Mouse (Mus musculus) telencephalon, adult 2 months (tissue): ENCODE measurements around the gene Gm37240.

ENCODE experiments used
- DNase-seq: peaks from one replicate; pipeline ENCODE4 v3.0.0-alpha.2; 2011; ENCODE audit warnings: low read depth, low spot score

Gm37240 gene

DNA sequence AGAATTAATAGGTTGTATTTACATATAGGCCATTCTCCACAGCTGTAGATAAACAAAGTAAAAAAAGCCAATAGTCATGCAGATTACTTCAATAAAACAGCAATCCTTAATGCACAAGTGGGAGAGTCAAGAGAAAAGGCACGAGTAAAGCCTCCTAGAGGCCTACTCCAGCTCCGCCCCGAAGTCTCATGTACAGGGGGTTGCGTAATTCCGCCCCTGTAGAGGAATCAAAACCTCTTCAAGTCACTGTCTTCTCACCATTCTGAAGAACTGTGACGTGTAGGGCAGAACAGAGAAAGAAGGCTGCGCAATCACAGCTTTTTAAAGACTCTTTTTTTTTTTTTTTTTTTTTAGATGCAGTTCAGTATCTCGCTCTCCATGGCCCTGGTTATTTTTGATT is 393.5 kb downstream of the Gm37240 start:
- no peak for DNase-seq

DNA sequence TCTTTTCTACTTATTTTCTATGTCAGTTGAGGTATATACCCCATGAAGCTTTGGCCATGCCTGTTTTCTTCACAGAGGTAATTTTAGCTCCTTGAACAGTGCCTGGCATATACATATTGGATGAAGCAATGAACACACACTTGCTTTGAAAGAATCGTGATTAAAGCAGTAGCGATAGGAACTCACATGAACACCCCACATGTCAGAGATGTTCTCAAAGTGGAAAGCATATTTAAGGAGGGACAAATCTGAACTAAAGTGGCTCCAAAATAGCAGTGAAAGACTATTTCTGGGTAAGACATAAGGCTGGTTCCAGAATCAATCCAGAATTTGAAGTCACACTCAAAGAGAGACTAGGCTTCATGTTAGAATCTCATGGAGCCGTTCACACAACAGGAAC is 397.1 kb downstream of the Gm37240 start:
- DNase-seq, result peak; percentile 93

DNA sequence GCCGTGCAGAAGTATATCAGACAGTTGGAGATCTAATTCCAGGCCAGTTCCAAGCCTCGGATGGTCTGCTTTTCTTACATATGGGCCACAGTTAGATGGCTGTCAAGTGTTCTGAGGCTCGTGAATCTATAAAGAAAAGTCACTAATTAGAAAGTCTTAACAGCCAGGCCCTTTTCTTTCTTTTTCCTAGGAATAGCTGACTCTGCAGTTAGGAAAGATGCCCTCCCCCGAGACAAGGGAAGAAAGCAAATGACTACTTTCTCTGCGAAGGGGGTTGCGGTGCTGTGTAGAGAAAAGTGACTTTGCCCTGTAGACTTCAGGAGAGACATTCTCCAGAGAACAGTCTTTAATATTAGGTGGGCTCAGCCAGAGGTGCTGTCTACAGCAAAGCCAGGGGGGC is 399.9 kb downstream of the Gm37240 start:
- DNase-seq, result no peak

DNA sequence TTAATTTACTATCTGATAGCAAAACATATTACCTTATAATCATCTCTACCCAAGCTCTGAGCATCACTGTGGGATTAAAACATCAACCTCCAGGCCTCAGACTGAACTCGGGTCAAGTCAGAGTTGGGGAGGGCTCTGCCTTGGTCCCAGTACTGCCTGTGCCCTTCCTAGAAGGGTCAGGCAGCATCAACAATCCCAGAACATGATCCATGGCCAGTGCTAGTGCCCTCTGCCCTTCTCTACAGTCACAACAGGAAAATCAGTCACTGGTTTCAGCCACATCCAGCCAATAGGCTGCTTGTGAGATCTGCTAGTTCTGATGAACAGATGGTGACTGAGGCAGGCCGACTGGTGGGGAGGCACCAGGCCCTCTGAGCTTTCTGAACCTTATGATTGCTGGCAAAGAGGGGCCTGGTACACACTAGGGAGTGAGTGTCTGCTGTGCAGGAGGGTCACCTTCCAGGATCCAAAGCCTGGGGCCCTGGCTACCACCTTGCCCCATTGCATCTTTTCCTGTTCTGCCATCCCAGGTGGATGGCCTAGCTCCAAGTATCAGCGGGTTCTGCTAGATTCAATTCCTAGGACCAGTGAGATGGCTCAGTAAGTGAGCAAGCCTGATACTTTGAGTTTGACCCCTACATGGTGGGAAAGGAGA is 401.7 kb downstream of the Gm37240 start:
- DNase-seq, result no peak

DNA sequence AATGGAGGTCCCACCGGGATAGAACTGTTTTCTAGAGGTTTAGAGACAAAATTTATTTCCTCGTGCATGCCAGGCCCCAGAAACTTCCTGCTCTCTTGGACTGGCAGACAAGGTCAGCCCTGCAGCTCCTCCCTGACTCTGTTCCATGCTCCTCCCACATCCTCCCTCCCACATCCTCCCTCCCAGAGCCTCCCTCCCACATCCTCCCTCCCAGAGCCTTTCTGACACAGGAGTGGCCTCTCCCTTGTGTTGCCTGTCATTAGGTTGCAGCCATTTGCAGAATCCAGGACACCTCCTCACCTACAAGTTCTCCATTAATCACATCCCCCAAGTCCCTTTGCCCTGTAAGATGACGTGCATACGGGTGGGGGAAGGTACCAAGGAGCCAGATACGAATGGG is 404.7 kb downstream of the Gm37240 start:
- DNase-seq, result no peak

DNA sequence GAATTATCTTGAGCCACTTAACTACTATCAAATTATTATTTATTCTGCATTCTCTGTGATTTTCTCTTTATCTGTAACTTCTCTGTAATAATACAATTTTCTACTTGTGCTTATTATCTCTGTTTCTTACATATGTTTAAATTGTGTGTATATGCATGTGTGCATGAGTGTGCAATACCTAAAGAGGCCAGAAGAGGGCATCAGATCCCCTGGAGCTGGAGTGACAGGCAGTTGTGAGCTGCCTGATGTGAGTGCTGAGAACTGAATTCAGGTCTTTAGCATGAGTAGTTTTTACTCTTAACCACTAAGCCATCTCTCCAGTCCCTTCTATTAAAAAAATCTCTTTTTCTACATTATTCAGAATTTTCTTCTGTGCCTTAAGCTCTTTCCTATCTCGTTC is 406.7 kb downstream of the Gm37240 start:
- DNase-seq, result no peak

DNA sequence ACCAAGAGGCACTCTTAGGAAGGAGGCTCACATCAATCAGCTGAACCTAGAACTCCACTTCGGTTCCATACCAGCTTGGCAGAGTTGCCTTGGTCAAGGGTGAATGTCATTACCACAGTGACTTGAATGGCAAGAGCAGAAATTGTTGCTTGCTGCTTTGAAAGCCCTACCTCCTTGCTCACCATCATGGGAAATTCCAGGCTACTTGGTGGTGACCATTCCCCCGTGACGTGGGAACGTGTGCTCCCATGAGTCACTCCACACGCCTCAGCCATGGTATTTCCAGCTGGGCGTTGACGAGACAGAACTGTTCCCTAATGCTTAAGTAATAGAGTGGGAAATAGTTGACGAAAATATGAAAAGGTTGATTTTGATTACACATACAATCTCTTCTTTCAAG is 408.6 kb downstream of the Gm37240 start:
- no peak for DNase-seq

DNA sequence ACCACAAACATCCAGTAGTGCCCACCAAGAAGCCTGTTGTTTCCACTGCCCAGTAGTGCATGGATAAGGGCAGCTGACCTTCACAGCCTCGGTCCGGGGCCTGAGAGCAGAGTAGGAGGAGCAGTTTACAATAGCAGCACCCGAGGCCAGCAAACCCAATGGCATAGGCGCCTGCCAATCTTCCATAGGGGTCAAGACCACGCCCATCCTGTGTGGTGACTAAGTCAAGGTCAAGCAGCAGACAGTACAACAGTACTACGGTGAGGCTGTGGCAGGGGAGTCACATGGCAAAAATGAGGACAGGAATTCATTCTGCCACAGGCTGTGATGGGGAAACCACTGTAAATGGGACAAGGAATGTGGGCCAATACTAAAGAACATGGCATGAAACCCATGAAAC is 417.6 kb downstream of the Gm37240 start:
- no peak for DNase-seq

DNA sequence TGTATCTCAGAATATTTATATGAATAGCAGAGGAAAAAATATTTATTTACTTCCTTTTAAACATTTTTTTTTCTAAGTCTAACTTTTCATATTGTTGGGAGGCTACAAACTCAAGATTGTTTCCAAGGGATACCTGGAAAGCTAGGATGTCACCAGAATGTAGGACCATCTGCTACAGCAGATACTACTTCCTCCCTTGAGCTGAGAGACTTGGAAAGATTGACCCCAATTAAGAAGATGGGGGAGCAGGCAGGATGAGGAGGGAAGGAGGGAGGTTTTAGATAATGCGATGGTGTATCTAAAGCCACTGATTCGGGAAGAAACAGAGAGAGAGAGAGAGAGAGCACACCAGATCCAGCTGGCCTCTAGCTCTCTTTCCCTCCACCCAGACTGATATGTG is 418.3 kb downstream of the Gm37240 start:
- DNase-seq, result no peak

DNA sequence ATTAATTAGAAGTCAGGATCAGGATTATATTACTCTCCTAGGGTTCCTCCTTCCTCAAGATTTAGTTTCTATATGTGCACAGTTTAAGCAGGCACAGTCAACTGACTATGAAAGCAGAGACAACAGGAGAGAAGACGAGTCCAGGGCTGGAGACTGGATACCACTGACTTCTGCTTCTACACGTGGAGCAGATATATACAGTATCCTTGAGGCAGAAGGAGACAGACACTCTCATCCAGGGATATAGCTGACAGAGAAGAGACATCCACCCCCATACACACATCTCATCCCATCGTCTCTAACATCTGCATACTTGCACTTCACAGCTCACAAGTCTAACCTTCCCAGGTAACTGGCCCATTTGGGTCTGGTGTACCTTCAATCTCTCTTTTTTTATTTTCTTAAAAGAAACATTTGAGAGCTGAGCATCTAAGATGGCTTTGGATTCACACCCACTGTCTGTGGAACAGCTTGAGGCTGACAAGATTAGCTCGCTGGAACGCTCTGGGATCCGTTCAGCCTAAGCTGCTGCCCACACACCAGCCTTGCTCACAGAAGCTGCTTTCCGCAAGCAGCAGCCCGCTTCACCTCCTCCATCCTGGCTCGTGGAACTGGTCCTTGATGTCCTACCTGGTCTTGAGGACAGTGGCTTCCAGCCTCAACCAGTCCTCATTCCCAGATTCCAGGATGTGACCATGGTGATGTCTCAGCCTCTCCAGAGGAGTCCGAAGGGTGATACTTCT is 421.9 kb downstream of the Gm37240 start:
- peak; percentile 98 for DNase-seq

DNA sequence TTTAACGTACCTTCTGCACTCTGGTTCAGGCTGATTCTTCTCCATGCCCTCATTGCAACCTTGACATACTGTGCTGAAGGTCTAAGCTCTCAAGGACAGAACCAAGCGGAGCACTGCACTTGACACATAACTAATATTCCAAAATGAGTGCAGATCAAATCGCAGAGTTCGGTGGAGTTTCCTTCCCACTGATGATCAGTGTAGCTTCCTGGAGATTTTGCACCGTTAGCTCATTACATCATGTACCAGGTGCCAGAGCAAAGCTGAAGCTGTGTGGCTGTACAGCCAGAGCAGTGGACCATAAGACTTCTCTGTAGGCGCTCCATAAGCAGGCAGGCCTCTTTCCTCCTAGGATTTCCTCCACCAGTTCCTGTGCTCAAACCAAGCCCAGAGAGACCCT is 427.3 kb downstream of the Gm37240 start:
- no peak for DNase-seq

DNA sequence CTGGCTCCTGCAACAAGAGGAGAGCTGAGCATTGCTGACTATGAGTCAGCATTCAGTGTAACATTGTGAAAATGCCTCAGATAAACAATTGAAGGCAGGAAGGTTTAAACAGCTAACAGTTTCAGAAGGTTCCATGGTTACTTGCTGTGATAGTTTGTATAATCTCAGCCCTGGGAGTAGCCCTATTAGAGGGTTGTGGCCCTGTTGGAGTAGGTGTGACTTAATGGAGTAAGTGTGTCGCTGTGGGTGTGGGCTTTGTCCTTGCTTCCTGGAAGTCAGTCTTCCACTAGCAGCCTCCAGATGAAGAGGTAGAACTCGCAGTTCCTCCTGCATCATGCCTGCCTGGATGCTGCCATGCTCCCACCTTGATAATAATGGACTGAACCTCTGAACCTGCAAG is 430.3 kb downstream of the Gm37240 start:
- DNase-seq, result no peak

DNA sequence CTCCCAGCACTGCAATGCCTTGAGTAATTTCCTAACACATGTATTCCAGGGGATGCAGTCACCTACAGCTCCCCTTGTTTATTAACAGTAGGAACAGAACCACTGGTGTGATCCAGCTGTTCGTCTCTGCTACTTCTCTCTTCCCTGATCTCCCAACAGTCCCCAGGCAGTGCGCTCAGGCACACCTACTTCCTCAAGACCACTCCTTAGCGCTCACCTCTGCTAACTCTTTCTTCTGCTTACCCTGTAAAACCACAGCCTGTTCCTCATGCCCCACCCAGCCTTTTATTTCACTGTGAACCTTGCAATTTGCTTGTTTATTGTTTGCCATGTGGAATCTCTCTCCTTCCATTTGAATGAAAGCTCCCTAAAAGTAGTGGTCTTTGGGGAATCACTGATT is 431.9 kb downstream of the Gm37240 start:
- no peak for DNase-seq

DNA sequence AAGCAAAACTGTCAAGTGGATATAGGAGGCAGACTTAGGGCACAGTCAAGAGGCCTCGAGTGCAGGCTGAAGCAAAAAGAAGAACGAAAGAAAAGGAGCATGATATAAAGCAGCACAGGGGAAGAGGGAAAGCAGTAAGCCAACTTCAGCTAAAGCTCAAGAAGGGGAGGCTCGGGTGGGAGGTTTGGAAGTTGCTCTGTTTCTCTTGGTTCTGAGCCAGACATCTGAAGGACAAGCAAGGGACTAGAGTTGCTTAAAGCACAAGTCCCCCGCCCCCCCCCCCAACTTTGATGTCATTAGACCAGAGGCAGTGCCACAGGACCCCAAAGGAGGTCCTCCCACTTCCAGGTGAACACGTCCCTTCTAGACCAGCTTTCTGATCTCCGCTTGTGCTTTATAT is 433.3 kb downstream of the Gm37240 start:
- no peak for DNase-seq

DNA sequence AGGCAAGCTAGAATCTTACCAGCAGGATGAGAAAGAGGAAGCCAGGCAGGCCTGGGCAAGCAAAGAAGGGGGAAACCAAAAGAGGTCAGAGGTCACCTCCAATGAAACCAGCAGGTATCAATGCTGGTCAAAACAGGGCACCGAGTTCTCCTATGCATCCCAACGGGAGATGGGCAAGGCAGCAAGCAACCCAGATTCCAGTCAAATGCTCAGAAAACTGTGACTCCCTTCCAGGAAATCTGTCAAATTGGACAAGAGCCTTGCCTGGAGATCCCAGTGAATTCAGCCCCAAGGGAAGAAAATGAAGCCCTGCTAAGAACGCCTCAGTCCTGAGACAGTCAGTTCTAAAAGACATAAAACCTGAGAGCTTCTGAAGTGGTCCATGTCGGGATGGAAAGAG is 437.9 kb downstream of the Gm37240 start:
- DNase-seq, result no peak

DNA sequence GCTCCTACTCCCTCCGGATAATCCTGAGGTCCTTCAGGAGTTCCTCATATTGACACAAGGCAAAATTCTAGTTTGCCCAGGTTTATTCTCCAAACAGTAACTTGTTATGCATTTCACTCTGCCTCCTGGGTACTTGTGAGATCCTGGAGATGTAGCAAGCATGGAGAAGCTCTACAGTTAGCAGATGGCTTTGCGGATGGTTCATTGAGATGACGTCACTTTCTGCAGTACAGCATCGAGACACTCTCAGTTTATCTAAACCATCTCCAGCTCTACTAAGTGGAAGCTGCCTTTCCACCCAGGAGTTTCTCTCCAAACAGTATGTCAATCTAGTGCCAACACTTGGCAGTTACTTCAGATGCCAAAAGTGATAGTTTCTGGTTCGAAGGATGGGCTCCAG is 444.5 kb downstream of the Gm37240 start:
- DNase-seq, result peak; percentile 64

DNA sequence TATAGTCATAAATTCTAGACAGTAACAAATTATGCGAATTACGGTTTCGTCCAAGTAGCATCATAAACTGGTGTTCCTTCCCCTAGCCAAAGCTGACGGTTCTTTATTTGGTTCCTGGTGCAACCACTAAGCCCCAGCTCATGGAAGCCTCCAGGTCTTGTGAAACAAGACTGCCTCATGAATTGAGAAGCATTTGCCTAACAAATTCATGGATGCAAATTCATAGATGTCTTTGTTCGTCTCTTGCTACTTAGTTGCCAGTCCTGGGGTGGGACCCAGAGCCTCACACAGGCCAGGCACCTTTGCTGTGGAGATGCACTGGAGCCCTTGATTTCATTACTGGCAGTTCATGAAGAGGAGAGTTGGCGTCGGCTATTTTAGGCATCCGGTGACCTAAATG is 445.1 kb downstream of the Gm37240 start:
- no peak for DNase-seq

DNA sequence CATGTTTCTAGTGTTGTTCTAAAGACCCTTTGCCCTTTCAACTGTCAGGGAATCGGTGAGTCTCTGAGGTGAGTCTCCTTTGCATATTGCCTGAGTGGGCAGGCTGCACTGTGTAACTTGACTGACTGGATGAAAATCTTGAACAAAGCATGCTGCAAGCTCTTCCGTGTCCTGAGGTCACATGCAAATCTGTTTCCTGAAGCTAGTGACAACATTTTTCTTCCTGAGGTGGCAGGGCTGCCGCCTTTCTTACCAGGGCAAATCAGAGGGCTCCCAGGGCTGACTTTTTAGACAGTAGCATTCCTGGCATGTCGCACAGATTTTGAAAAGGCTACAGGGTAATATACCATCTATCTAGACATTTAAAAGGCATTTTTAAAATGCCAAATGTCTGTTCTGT is 451.9 kb downstream of the Gm37240 start:
- DNase-seq, result no peak

DNA sequence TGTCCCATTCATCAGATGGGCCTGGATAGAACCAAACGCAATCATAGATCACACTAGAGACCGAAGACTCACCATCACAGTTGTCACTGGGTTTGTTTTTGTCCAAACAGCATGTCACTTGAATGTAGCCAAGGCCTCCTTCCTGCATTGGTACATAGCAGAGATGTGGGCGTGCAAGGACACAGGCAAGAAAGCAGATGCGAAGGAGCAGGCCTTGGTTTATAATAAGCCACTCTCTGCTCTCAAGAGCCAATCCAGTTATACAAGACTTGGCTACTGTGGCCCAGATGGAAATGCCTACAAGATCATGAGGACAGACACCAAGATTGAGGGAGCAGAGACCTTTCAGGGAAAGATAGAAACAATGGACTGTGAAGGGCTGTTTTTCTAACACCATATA is 456.1 kb downstream of the Gm37240 start:
- DNase-seq, result no peak

DNA sequence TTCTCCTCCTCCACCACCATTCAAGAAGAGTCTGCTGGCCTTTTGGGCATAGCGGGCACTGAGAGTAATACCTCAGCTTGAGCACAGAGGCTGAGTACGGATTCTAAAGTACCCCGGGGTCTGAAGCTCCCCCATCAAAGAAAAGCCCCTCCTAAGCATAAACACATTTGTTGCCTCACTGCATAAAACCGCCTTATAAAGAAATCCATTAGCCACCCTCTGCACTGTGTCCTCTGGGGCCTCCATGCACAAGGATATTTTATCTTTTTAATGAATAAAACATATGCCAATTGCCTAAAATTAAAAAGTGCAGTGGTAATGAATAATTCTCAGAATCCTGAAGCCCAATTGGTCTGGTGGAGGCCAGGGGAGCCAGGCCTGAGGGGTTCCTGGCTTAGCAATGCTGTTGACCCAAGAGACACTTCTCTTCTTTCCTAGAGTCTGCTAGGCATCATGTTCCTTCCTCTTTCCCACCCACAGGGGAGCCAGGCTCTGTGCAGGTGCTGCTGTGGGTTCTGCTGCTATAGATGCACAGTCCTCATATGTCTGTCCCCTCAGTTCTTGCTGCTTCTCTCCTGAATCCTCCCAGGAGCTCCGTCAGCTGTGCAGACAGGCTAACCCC is 463.8 kb downstream of the Gm37240 start:
- DNase-seq, result no peak

DNA sequence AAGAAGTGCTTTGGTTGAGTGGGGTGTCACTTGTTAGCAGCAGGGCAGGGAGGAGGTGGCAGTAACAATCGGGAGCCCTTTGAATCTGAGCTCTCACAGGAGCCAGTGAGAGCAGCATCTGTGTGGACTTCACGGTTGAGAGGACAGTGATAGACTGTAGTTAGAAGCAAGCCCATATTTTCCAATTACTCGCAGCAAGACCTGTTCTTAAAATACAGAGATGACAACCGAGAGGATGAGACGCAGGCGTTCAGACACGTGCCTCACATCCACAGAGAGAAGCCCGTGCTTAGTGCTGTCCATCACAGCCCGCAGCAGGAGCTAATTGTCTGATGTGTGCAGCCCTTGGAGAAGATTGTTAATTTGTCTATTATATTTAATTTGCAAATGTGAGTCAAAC is 465.9 kb downstream of the Gm37240 start:
- DNase-seq, result peak; percentile 52

DNA sequence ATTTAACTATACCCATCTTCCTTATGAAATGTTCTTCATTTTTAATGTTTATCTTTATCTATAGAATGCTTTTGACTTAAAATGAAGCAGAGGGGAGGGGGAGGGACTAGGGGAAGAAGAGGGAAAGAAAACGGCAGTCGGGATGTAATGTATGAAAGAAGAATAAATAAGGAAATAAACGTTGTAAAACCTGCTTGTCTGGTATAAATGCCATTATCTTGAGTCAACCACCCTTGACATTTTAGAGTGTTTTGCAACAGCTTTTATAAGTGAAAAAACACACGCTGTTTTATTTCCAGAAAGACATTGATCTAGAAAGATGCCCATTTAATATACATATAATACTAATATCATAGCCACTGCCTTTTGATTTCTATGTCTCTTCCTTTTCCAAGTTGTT is 469.7 kb downstream of the Gm37240 start:
- no peak for DNase-seq

DNA sequence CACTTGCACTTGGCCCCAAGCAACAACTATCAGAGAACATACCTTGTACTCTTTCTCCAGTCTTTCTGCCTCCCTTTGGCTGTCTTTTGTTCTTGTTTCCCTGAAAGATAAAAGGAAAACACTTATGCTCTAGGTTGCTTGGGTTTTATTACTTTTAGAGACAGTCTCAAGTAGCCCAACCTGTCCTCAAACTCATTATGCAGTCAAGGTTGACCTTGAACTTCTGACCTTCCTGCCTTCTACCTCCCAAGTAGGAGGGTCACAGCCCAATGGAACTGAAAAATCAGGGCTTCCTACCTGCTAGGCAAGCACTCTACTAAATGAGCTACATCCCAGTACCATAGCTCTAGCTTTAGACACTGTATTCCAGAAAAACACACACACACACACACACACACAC is 488.5 kb downstream of the Gm37240 start:
- no peak for DNase-seq
